Mouse (Mus musculus) ES-E14 (cell line): ENCODE measurements around the gene Fgd2. TPM values are rescaled to one million over a fixed set of nuclear protein-coding genes. Genes with fewer than 3 reads are reported as not detected.

Experiments used
- DNase-seq: peaks from one replicate; pipeline ENCODE4 v3.0.0-alpha.2; 2013; ENCODE audit warnings: low read depth, low spot score
- H3K27ac ChIP-seq: 2 replicates; pipeline ENCODE4 v1.5.1; 2012; ENCODE audit warnings: low read depth, mild to moderate bottlenecking, low read length, moderate library complexity, mixed read lengths; ENCODE audit not compliant: poor library complexity, insufficient read depth, severe bottlenecking
- H3K36me3 ChIP-seq: 2 replicates; pipeline ENCODE4 v1.6.1; 2012; ENCODE audit warnings: mild to moderate bottlenecking, low read length, moderate library complexity, mixed read lengths; ENCODE audit not compliant: control insufficient read depth, poor library complexity, insufficient read depth, severe bottlenecking
- H3K4me1 ChIP-seq, 2 experiments: fragments of 150-350 bp in 1 of 2; sonication (generic) in 1 of 2; 2 replicates each; pipeline ENCODE4 v1.6.1; 2012; ENCODE audit warnings: low read length in 2 of 2, mild to moderate bottlenecking in 1 of 2, mixed read lengths in 1 of 2; ENCODE audit not compliant: control insufficient read depth in 2 of 2, insufficient read depth in 2 of 2, poor library complexity in 1 of 2
- H3K4me3 ChIP-seq, 2 experiments: fragments of 150-350 bp in 1 of 2; sonication (generic) in 1 of 2; 2 replicates each; pipeline ENCODE4 v1.5.1; 2012; ENCODE audit warnings: low read length in 2 of 2, low read depth in 1 of 2, mild to moderate bottlenecking in 1 of 2, mixed read lengths in 1 of 2; ENCODE audit not compliant: insufficient read depth in 1 of 2, poor library complexity in 1 of 2, severe bottlenecking in 1 of 2
- H3K9ac ChIP-seq: 2 replicates; pipeline ENCODE4 v1.6.1; 2012; ENCODE audit warnings: low read depth, mild to moderate bottlenecking, low read length, mixed read lengths; ENCODE audit not compliant: poor library complexity, insufficient read depth, severe bottlenecking
- H3K9me3 ChIP-seq: fragments of 150-350 bp; sonication (generic); 2 replicates; pipeline ENCODE4 v1.6.1; 2012; ENCODE audit warnings: low read depth, mild to moderate bottlenecking, low read length; ENCODE audit not compliant: control insufficient read depth, insufficient read depth
- CHD2 ChIP-seq: IDR thresholded peaks from 2 replicates; pipeline ENCODE4 v1.6.1; 2014; ENCODE audit warnings: mild to moderate bottlenecking, low read depth, low read length, inconsistent platforms
- HCFC1 ChIP-seq: IDR thresholded peaks from 2 replicates; pipeline ENCODE4 v1.6.1; 2012; ENCODE audit warnings: low read length, inconsistent platforms, borderline replicate concordance; ENCODE audit not compliant: insufficient read depth
- MAFK ChIP-seq: IDR thresholded peaks from 2 replicates; pipeline ENCODE4 v1.6.1; 2014; ENCODE audit warnings: mild to moderate bottlenecking, low read depth, low read length, inconsistent platforms; ENCODE audit not compliant: insufficient read depth
- ZC3H11A ChIP-seq: IDR thresholded peaks from 2 replicates; pipeline ENCODE4 v1.6.1; 2012; ENCODE audit warnings: low read depth, mild to moderate bottlenecking, inconsistent platforms, low read length, borderline replicate concordance
- ZNF384 ChIP-seq: IDR thresholded peaks from 2 replicates; pipeline ENCODE4 v1.6.1; 2012; ENCODE audit warnings: low read depth, low read length, inconsistent platforms
- in situ Hi-C, 2 experiments: fragments of 600-800 bp; cut with MboI; formaldehyde crosslinking; loops; one replicate each; pipeline ENCODE4 v1.15.1; 2025; ENCODE audit warnings: low sequenced_read_pairs in 2 of 2, inconsistent platforms in 1 of 2; ENCODE audit not compliant: unreplicated experiment in 2 of 2
- total RNA-seq: library from RNA; depleted of rRNA; stranded (reverse); fragments of 300-350 nt; gene quantifications from 2 replicates; pipeline ENCODE4 v1.2.3, GENCODE M21; 2012; rRNA removed

Fgd2 gene
- total RNA-seq, 1 experiment, result 1.9 TPM

DNA sequence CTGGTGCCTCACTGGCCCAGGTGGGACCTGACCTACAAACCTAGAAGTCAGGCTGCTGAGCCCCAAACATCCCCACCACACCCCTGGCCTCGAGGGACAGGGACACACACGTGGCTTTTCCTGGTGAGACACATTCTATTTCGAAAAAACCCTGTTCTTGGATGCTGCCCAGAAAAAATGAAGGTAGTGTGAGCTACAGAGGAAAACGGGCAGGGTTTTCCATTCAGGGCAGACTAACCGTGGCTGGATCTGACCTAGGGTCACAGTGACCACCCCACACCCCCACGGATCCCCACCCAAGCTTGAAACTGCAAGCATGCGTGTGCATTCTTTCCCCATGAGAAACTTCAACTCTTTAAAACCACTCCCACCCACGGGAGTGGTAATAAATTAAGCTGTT, 67.5 kb downstream of the Fgd2 start:
- Histone ChIP-seq H3K27ac (no peak overlapping the region), H3K36me3 (no peaks in the 10 kb centered on the region), H3K4me3 (no peak overlapping the region), H3K4me1 (peaks cover 1 to 3% of the 10 kb centered on the region in 2 experiments; a peak in 1 of 4 replicates), H3K9me3 (no peaks in the 10 kb centered on the region), H3K9ac (no peak overlapping the region)
- no peak for DNase-seq
- no peak for TF ChIP-seq MAFK
- TF ChIP-seq ZC3H11A, result no peak
- TF ChIP-seq HCFC1, result no peak
- no peak for TF ChIP-seq CHD2
- TF ChIP-seq ZNF384, result no peak
- in situ Hi-C loops, result no loop called here

- Histone ChIP-seq H3K9ac (no peak overlapping the region), H3K9me3 (no peaks in the 10 kb centered on the region), H3K4me1 (peaks cover 1 to 2% of the 10 kb centered on the region in 2 experiments; a peak in 1 of 4 replicates), H3K27ac (no peak overlapping the region), H3K4me3 (no peak overlapping the region), H3K36me3 (no peaks in the 10 kb centered on the region)
- TF ChIP-seq HCFC1 (no peak), MAFK (no peak), CHD2 (no peak), ZNF384 (no peak), ZC3H11A (no peak)
- no peak for DNase-seq
- in situ Hi-C loops, result no loop called here
Observed at GRCm38 (mm10) chr17:29428826-29429225, 68.1 kb downstream of the Fgd2 start.

Other genes with a start within 250 kb of the Fgd2 start
- 0.31 and 0.85 TPM in 2 replicates for gene Rab44, start 246.8 kb upstream of the Fgd2 start, total RNA-seq
- 5.1 and 5.8 TPM in 2 replicates for gene Cpne5, start 122.7 kb upstream of the Fgd2 start, total RNA-seq
- 134 and 157 TPM in 2 replicates for gene Ppil1, start 96.7 kb upstream of the Fgd2 start, total RNA-seq
- 50.9 and 54.5 TPM in 2 replicates for gene BC004004, start 92.1 kb upstream of the Fgd2 start, total RNA-seq
- gene Pi16, start 43.2 kb upstream of the Fgd2 start, total RNA-seq, result 0.37 and 0.71 TPM in 2 replicates
- gene Mtch1, start 13.0 kb upstream of the Fgd2 start, total RNA-seq, result 187 and 217 TPM in 2 replicates
- gene Pim1, start 129.8 kb downstream of the Fgd2 start, total RNA-seq, result 75.3 and 82.0 TPM in 2 replicates
- gene Gm17657, start 188.7 kb downstream of the Fgd2 start, total RNA-seq, result 18.3 TPM in 2 replicates
- 8.3 and 8.6 TPM in 2 replicates for gene Tbc1d22b, start 188.9 kb downstream of the Fgd2 start, total RNA-seq
- 0.31 and 0.53 TPM in 2 replicates for gene Tmem217, start 191.5 kb downstream of the Fgd2 start, total RNA-seq